Mouse (Mus musculus): ENCODE measurements around the gene Selplg.

- no peak for TF ChIP-seq CTCF (IDR thresholded peaks at IDR 0.05; ENCODE audit: low read depth, low read length)
- TF ChIP-seq GATA1 (IDR thresholded peaks at IDR 0.05; ENCODE audit: borderline replicate concordance, low read length) = no peak
- no peak for TF ChIP-seq GATA2 (IDR thresholded peaks at IDR 0.05; ENCODE audit: borderline replicate concordance, low read depth, low read length)
- no peak for TF ChIP-seq TAL1 (conservative IDR thresholded peaks at IDR 0.05; ENCODE audit: low read depth, low read length)
Measured at GRCm38 (mm10) chr5:113808177-113808576, 24.3 kb downstream of the Selplg start.

Data from G1E (cell line).